Mouse (Mus musculus) brain, embryonic 14.5 days (tissue): ENCODE data around the gene Clec1a.

ENCODE experiments used
- CTCF ChIP-seq: fragments of 200-500 bp; IDR thresholded peaks from 2 replicates; pipeline ENCODE4 v1.5.1; 2012; ENCODE audit warnings: inconsistent platforms, mild to moderate bottlenecking, moderate library complexity, borderline replicate concordance; ENCODE audit not compliant: insufficient read depth, insufficient read length; ENCODE audit errors: extremely low read depth
- POLR2A ChIP-seq: fragments of 200-500 bp; IDR thresholded peaks from 2 replicates; pipeline ENCODE4 v1.6.1; 2012; ENCODE audit warnings: mild to moderate bottlenecking, inconsistent platforms, borderline replicate concordance; ENCODE audit not compliant: poor library complexity, insufficient read depth, insufficient read length, severe bottlenecking; ENCODE audit errors: extremely low read depth

DNA sequence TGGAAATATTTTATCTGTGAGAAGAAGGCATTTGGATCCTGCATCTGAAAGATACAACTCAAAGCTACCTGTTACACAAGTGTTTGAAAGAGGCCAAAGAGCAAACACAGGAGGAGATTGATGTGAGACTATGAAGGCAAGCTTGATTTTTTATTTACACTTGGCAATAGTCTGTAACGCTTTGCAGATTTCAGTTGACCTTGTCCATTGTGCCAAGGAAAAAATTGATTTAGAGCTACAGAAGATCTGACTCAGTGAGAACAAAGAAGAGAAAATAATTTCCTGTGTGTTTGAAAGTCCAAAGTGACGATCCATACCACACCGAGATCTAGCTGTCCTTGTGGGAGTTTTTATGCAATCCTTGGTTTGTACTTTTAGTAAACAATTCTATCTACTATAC, 29.5 kb downstream of the Clec1a start:
- TF ChIP-seq CTCF (no peak), POLR2A (no peak)
